Mouse (Mus musculus) skeletal muscle tissue, postnatal 0 days (tissue): ENCODE results near the gene Stk11ip. TPM values are rescaled to one million over a fixed set of nuclear protein-coding genes. Genes with fewer than 3 reads are reported as not detected.

Experiments used
- polyA plus RNA-seq: library from polyadenylated mRNA; unstranded; fragments of >200 nt; fragmentation: Nextera tagmentation; extraction: Ambion mirVana; gene quantifications from 2 replicates; pipeline ENCODE4 v1.2.1, GENCODE M21; 2015

Gene Stk11ip
- polyA plus RNA-seq = 7.0 and 7.9 TPM in 2 replicates

GRCm38 (mm10) chr1:75521321-75522031 lies at the start of gene Stk11ip:
TSS of gene Stk11ip (plus strand) at chr1:75521529.

DNA sequence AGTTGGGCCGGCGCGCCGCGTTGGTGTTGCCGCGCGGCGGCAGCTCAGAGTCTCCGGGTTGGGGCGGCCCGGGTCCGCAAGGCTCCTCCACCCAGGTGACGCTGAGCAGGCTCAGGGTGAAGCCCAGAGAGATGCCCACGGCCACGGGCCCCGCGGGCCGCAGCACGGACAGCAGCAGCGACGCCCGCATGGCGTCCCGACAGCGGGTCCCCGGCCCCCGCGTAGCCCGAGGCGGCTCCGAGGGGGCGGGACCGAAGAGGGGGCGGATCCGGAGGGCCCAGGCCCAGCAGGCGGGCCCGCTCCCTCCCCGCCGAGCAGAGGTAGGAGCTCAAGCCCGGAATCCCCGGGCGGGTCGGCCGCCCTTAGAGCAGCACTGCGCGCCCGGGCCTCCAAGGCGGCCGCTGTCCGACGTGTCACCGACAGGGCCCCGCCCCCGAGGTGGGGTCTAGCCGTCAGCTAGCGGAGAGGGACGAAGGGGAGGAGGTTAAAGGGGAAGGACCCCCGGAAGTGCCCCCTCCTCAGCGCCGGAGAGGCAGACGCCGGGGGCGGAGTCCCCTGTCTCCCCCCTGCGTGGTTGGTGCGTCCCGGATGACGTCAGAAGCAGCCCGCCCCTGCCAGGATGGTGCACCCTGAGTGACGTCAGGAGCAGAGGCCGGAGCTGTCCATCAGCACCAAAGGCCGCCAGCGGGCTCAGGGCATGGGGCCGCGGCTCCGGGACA lies 42.3 kb upstream of the Stk11ip start, which contains the start of the genes Chpf and Tmem198:
Gene Chpf (minus strand): TSS at position 392 of the 719 bp plus-strand sequence.
Gene Tmem198 (plus strand): TSS at position 617 of the 719 bp plus-strand sequence.

DNA sequence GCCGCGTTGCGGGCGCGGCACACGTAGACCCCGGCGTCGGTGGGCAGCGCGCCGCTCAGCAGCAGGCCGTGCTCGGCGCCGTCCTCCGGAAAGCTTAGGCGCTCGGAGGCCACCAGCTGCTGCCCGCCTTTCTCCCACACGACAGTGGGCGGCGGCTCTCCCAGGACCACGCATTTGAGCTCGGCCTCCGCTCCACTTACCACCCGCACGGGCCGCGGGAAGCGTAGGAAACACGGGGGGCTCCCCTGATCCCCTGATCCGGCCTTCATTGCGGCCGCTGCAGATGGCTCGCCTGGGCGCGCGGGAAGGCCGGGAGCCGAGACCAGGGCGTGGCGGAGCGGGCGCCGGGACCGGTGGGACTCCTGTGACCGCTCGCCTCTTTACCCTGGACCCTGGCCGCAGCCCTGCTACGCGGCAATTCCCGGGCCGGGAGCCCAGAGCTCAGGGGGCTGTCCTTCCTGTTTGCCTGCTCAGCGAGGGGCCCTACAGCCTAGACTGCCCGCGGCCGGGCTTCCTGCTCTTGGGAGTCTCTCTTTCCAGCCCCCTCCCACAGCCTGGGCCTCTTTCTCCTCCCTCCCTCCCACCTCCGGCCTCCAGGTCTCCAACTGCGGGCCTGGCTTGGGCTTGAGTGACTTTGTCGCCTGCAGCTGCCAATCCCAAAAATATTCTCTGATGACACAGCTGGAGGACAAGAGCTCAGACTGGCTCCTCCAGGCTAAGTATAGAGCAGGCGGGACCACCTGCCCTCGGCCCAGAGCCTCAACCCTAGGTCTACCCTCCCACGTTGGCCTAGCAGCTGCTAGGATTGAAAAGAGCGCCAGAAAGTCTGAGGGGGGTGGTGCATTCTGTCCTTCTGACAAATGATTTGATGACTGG lies 15.1 kb upstream of the Stk11ip start, which contains the start of gene Obsl1:
Gene Obsl1 (minus strand): TSS at position 497 of the 876 bp plus-strand sequence.

GRCm38 (mm10) chr1:75507006-75507405 lies 14.3 kb upstream of the Stk11ip start, which contains the start of gene Inha:
TSS of gene Inha (plus strand) at chr1:75507077.

GRCm38 (mm10) chr1:75545965-75546956 lies 24.9 kb downstream of the Stk11ip start, which contains the start of gene Slc4a3:
TSS of gene Slc4a3 (plus strand) at chr1:75546266.

Other genes starting within 250 kb of the Stk11ip start
- gene Resp18, start 243.1 kb upstream of the Stk11ip start, polyA plus RNA-seq = 0.21 TPM in 1 of 2 replicates, not detected in the other
- 103 and 105 TPM in 2 replicates for gene Dnpep, start 203.5 kb upstream of the Stk11ip start, polyA plus RNA-seq
- gene Des, start 161.2 kb upstream of the Stk11ip start, polyA plus RNA-seq = 2,318 and 2,325 TPM in 2 replicates
- gene Speg, start 146.2 kb upstream of the Stk11ip start, polyA plus RNA-seq = 12.7 and 16.2 TPM in 2 replicates
- 40.2 and 53.0 TPM in 2 replicates for gene Gmppa, start 85.6 kb upstream of the Stk11ip start, polyA plus RNA-seq
- 0.05 TPM in 1 of 2 replicates, not detected in the other for gene Asic4, start 71.1 kb upstream of the Stk11ip start, polyA plus RNA-seq
- gene Chpf, start 42.2 kb upstream of the Stk11ip start, polyA plus RNA-seq = 23.4 and 28.6 TPM in 2 replicates
- 0.66 and 0.79 TPM in 2 replicates for gene Tmem198, start 42.0 kb upstream of the Stk11ip start, polyA plus RNA-seq
- gene Obsl1, start 15.1 kb upstream of the Stk11ip start, polyA plus RNA-seq = 64.7 and 73.8 TPM in 2 replicates
- gene Inha, start 14.5 kb upstream of the Stk11ip start, polyA plus RNA-seq = 12.4 and 13.5 TPM in 2 replicates
- 12.3 and 14.0 TPM in 2 replicates for gene Slc4a3, start 24.7 kb downstream of the Stk11ip start, polyA plus RNA-seq